Mouse (Mus musculus): ENCODE results near the gene St7.

St7 gene

GRCm38 (mm10) chr6:17763963-17764659 lies 71.4 kb downstream of the St7 start:
- no peak for DNase-seq (ENCODE audit: low spot score in 2 of 2)

DNA sequence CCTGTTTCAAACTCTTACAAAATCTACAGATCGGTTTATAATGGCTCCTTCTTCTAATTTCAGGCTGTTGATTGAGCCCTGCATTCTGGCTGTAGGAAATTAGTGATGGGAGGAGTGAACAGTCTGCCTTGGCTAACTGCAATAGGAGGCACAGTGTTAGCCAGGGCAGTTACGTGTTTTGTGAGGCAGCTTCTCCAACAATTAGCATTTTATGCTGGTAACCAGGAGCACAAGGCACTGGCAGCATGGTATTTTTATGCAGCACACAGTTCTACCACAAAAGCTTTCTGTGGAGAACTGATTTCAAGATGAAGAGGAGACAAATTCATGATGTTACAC lies 71.9 kb downstream of the St7 start:
- no peak for DNase-seq (ENCODE audit: low spot score in 2 of 2)

DNA sequence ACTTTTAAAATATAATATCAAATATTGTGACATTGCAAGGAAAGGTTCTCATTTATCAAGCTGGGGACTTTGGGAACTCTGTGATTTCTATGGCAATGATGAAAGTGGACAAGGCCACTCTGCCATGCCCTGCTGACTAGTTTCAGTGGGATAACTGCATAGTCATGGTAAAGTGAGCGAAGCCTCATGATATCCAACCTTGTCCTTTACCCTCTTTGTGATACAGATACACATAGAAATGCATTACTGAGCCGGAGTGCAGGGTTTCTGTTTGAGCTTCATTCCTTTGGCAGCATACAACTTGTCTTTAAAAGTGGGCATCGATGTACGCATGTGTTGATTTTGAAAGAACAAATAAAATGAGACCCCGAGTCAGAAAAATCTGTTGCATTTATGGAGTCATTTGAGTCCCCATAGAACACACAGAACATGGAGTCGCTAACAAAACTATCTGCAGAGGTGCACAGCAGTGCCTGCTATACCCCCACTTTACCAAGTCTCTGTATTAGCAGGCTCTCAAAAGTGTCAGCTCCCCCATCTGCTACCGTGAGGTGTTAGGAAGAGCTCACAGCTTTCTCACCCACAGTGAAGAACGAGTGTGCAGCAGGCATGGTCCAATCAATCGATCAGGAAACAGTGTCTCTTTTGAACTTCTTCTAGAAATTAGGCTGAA lies 77.4 kb downstream of the St7 start:
- no peak for DNase-seq (ENCODE audit: low spot score in 2 of 2)

DNA sequence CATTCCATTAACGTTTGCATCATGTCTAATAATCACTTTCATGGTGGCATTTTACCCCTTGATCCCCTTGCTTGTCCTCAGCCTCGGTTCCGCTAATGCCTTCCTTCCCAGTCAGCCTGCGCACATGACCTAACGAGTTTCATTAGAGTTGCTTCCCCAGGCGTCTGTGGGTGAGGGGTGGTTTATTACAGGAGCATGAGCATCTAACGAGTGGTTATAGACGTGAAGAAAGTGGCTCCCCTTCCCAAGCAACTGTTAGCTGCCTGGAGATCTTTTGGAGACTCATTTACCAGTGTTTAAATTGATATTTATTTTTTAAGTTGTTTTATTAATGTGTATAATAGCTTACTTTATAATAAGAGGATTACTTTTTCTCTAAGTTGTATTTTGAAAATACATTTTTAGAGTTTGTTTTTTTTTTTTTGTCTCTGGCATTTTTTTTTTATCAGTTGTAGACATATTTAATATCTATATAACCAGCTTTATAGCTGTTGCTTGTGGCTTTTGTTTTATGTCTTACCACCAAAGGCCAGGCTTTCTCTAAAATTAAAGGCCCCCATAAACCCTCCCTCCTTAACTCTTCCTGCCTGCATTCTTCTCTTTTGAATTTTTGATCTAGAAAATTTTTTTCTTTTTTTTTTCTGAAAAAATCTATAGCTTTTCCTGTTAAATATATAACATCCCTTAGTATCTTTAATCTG lies 78.1 kb downstream of the St7 start:
- no peak for DNase-seq (ENCODE audit: low spot score in 2 of 2)

DNA sequence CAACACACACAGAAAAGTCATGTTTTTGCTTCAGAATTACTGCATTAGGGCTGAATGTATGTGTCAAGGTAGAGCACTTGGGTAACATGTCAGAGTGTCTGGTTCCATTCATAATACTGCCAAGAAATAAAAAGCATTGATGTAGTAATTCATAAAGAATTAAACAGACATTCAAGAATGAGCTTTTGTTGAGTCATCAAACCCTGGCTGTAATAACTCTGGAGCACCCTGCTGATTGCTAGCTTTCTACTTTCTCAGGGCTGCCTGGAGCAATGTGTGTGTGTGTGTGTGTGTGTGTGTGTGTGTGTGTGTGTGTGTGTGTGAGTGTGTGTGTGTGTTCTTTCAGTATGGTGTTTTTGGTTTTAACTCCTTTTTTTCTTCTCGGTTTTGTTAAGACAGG lies 78.7 kb downstream of the St7 start:
- no peak for DNase-seq (ENCODE audit: low spot score in 2 of 2)

GRCm38 (mm10) chr6:17772514-17772913 lies 79.8 kb downstream of the St7 start:
- no peak for DNase-seq (ENCODE audit: low spot score in 2 of 2)

DNA sequence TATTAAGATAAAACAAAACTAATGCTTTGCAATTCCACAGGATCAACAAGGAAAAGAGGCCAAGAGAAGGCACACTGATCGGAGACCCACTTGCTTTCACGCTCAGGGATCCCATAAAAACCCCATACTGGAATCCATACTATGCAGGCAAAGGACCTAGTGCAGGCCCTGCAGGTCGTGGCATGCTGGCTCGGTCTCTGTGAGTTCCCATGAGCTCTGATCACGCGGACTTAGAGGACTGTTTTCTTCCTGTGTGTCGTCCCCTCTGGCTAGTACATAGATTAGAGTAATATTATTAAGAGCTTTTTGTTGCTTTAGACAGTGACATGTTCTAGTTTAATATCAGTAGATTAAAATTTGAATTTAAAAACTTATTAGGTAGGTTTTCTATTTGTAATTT lies 83.3 kb downstream of the St7 start:
- no peak for DNase-seq (ENCODE audit: low spot score in 2 of 2)

- DNase-seq (ENCODE audit: low spot score in 2 of 2): no peak
Observed at GRCm38 (mm10) chr6:17777018-17777799, 84.5 kb downstream of the St7 start.

- DNase-seq (ENCODE audit: low spot score in 2 of 2): no peak
Observed at GRCm38 (mm10) chr6:17778648-17779202, 86.0 kb downstream of the St7 start.

DNA sequence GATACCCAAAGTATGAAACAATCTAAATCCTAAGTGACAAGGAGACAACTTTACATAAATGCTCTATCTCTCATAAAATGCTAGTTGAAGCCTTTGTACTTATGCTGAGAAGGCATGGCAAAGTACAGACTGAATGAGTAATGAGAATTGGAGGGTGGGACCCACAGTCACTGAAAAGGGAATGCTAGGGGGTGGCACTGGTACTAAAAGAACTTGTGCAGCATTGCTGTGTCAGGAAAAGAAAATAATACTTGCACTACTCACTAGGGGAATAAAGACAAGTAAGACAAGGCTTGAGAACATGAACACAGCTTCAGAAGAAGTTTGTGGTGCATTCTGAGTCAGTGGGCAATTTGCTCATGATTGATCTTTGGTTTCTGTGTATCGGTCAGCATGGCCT lies 90.8 kb downstream of the St7 start:
- no peak for DNase-seq (ENCODE audit: low spot score in 2 of 2)

- no peak for DNase-seq (ENCODE audit: low spot score in 2 of 2)
Observed at GRCm38 (mm10) chr6:17784523-17784922, 91.8 kb downstream of the St7 start.

- DNase-seq (ENCODE audit: low spot score in 2 of 2): no peak
Observed at GRCm38 (mm10) chr6:17785248-17785647, 92.5 kb downstream of the St7 start.

GRCm38 (mm10) chr6:17787810-17788209 lies 95.1 kb downstream of the St7 start:
- no peak for DNase-seq (ENCODE audit: low spot score in 2 of 2)

- no peak for DNase-seq (ENCODE audit: low spot score in 2 of 2)
Observed at GRCm38 (mm10) chr6:17790251-17790650, 97.5 kb downstream of the St7 start.

DNA sequence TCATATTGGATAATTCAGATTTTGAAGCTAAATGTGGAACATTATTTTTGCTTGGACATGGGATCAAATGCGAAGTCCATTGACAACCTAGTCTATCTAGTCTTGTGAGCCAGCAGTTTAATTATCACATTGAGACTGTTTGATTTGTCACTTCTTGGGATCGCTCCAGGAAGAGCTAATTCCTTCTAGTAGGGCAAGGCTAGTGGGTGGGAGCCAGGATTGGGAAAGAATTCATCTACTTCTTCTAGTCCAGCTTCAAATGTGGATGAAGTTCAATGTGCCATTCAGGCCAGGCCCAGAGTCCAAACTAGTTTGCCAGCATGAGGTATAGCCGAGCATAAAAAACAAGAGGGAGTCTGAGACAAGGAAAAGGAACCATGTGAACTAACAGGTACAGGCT lies 100.7 kb downstream of the St7 start:
- DNase-seq (ENCODE audit: low spot score in 2 of 2): no peak

DNA sequence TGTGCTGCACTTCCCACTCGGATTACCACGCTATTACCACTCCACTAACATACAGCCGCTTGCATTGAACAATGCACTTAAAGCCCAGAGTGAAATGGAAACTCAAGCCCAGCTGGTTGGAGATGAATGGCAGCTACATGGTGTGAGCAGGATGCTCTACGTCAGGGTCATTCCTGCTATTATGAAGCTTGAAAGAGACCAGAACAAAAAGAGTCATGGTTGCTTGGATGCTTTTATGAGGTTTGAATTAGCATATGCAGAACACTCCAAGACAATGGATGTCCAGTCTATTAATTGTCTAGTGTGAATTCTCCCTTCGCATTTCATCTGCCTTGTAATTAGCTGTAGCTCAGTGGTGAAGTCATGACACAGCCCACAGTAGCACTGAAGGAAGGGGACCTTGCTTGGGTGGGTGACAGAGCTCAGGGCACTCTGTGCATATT lies 104.6 kb downstream of the St7 start:
- DNase-seq (ENCODE audit: low spot score in 2 of 2): no peak

GRCm38 (mm10) chr6:17800694-17801093 lies 108.0 kb downstream of the St7 start:
- no peak for DNase-seq (ENCODE audit: low spot score in 2 of 2)

GRCm38 (mm10) chr6:17804468-17804867 lies 111.7 kb downstream of the St7 start:
- no peak for DNase-seq (ENCODE audit: low spot score in 2 of 2)

- DNase-seq (ENCODE audit: low spot score in 2 of 2): no peak
Observed at GRCm38 (mm10) chr6:17806569-17806968, 113.8 kb downstream of the St7 start.

DNA sequence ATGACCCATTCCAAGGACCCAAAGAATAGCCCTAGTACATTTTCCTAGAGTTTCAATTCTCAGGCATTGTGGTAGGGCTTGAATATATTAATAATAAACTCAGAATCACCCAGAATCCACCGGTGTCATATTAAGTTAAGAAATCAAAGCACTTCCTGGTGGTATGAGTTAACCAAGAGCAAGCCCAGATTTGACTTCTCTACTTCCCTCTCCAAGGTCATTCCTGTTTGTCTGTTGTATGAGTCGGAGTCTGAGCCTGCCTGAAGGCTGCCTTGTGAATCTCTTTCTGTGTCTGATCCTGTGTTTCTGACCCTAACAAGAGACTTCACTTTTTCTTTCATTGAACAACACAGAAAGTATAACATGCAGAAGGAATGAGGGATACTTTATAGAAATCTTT lies 118.3 kb downstream of the St7 start:
- DNase-seq (ENCODE audit: low spot score in 2 of 2): no peak

DNA sequence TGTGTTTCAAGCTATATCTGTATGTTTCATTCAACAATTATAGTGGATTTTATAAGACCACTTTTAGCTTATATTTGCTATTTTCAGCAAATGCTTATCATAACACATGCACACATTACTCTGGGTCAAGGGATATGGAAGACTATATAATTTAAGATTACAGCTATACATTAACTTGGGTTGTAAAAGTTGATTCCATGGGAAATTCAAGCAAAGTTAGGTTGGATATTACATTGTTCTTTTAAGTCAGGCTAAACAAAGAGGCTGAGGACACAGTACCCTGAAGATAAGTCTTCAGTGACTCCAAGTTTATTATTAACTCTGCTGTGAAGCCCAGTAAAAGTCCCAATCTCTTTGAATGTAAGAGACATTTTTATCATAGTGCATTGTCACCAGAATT lies 118.8 kb downstream of the St7 start:
- DNase-seq (ENCODE audit: low spot score in 2 of 2): no peak

DNA sequence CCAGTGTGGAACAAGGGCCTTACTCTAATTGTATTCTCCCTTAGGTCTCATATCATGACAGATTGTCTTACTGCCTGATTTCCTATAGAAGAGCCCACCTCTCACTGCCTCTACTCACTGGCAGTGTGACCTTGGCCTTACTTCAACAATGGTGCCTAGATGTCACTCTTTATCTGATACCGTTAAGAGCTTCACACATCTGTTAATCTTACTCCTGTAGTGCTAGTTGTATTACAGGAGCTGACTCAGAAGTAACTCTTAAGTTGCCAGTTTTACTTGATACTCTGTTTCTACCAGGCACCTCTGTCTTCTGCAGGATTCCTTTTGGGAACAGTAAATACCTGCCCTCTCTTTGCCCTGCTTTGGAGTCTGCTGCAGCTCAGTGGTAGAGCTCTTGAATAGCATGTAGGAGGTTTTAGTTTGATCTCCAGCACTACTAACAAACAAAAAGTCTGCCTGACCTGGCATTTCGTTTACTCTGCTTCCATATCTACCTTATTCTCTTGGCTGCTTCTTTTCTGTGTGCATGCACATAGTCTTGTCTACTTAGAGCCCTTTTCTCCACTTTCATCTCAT lies 121.4 kb downstream of the St7 start:
- DNase-seq (ENCODE audit: low spot score in 2 of 2): no peak

Data from spleen, postnatal 4 days (tissue).